Mouse (Mus musculus): ENCODE results near the gene Mydgf. TPM values are rescaled to one million over a fixed set of nuclear protein-coding genes. Genes with fewer than 3 reads are reported as not detected.

Mydgf gene
- 15.6 and 36.0 TPM in 2 replicates for polyA plus RNA-seq (2012; ENCODE audit: low replicate concordance)

GRCm38 (mm10) chr17:56183658-56184103, at the start of gene Mydgf:
Mydgf (minus strand) TSS chr17:56183920.

GRCm38 (mm10) chr17:56218377-56219191, 34.9 kb upstream of the Mydgf start, which contains the start of gene Dpp9:
Dpp9 (minus strand) TSS chr17:56218905.

GRCm38 (mm10) chr17:56162231-56162774, 21.4 kb downstream of the Mydgf start, which contains the start of gene Tnfaip8l1:
Tnfaip8l1 (plus strand) TSS chr17:56162477.

GRCm38 (mm10) chr17:56139858-56140595, 43.7 kb downstream of the Mydgf start, which contains the start of gene Sema6b:
Sema6b (minus strand) TSS chr17:56140343.

Other genes with a start within 250 kb of the Mydgf start
- 0.09 TPM in 1 of 2 replicates, not detected in the other for gene Zfp119b, start 234.4 kb downstream of the Mydgf start, polyA plus RNA-seq (2012; ENCODE audit: low replicate concordance)
- gene Ebi3, start 231.3 kb downstream of the Mydgf start, polyA plus RNA-seq (2012; ENCODE audit: low replicate concordance) = 14.7 and 15.6 TPM in 2 replicates
- gene Yju2, start 224.8 kb downstream of the Mydgf start, polyA plus RNA-seq (2012; ENCODE audit: low replicate concordance) = 15.2 and 32.7 TPM in 2 replicates
- 0.32 and 1.6 TPM in 2 replicates for gene Shd, start 213.5 kb downstream of the Mydgf start, polyA plus RNA-seq (2012; ENCODE audit: low replicate concordance)
- gene Fsd1, start 197.4 kb downstream of the Mydgf start, polyA plus RNA-seq (2012; ENCODE audit: low replicate concordance) = not detected in 2 replicates
- gene Stap2, start 178.3 kb downstream of the Mydgf start, polyA plus RNA-seq (2012; ENCODE audit: low replicate concordance) = 0.38 and 0.97 TPM in 2 replicates
- gene Mpnd, start 178.2 kb downstream of the Mydgf start, polyA plus RNA-seq (2012; ENCODE audit: low replicate concordance) = 23.3 and 25.1 TPM in 2 replicates
- gene Sh3gl1, start 147.3 kb downstream of the Mydgf start, polyA plus RNA-seq (2012; ENCODE audit: low replicate concordance) = 80.1 and 88.3 TPM in 2 replicates
- gene Chaf1a, start 143.5 kb downstream of the Mydgf start, polyA plus RNA-seq (2012; ENCODE audit: low replicate concordance) = 28.2 and 45.2 TPM in 2 replicates
- gene Ubxn6, start 108.9 kb downstream of the Mydgf start, polyA plus RNA-seq (2012; ENCODE audit: low replicate concordance) = 34.3 and 40.9 TPM in 2 replicates
- gene Hdgfl2, start 104.3 kb downstream of the Mydgf start, polyA plus RNA-seq (2012; ENCODE audit: low replicate concordance) = 103 and 249 TPM in 2 replicates
- gene Plin4, start 74.1 kb downstream of the Mydgf start, polyA plus RNA-seq (2012; ENCODE audit: low replicate concordance) = not detected in 2 replicates
- 0.19 TPM in 1 of 2 replicates, not detected in the other for gene Plin5, start 66.3 kb downstream of the Mydgf start, polyA plus RNA-seq (2012; ENCODE audit: low replicate concordance)
- 52.9 and 55.2 TPM in 2 replicates for gene Lrg1, start 61.9 kb downstream of the Mydgf start, polyA plus RNA-seq (2012; ENCODE audit: low replicate concordance)
- 6.4 and 7.7 TPM in 2 replicates for gene Sema6b, start 43.6 kb downstream of the Mydgf start, polyA plus RNA-seq (2012; ENCODE audit: low replicate concordance)
- 1.6 and 2.5 TPM in 2 replicates for gene Tnfaip8l1, start 21.4 kb downstream of the Mydgf start, polyA plus RNA-seq (2012; ENCODE audit: low replicate concordance)
- gene Dpp9, start 35.0 kb upstream of the Mydgf start, polyA plus RNA-seq (2012; ENCODE audit: low replicate concordance) = 45.8 and 114 TPM in 2 replicates
- gene Fem1a, start 72.9 kb upstream of the Mydgf start, polyA plus RNA-seq (2012; ENCODE audit: low replicate concordance) = 16.0 and 29.3 TPM in 2 replicates
- gene Ticam1, start 92.9 kb upstream of the Mydgf start, polyA plus RNA-seq (2012; ENCODE audit: low replicate concordance) = 20.8 and 31.5 TPM in 2 replicates
- gene Plin3, start 109.0 kb upstream of the Mydgf start, polyA plus RNA-seq (2012; ENCODE audit: low replicate concordance) = 8.5 and 12.1 TPM in 2 replicates
- not detected in 2 replicates for gene Arrdc5, start 116.4 kb upstream of the Mydgf start, polyA plus RNA-seq (2012; ENCODE audit: low replicate concordance)
- gene Uhrf1, start 119.4 kb upstream of the Mydgf start, polyA plus RNA-seq (2012; ENCODE audit: low replicate concordance) = 42.3 and 96.8 TPM in 2 replicates
- 24.5 and 26.9 TPM in 2 replicates for gene Kdm4b, start 142.1 kb upstream of the Mydgf start, polyA plus RNA-seq (2012; ENCODE audit: low replicate concordance)

Data from leukemia stem cell, adult 10-12 weeks (primary cell).